Mouse (Mus musculus) spleen, postnatal 4 days (tissue): ENCODE data around the gene Hist1h2ae.

Experiments
- DNase-seq, 2 experiments: peaks; one replicate each; pipeline ENCODE4 v3.0.0; 2022; ENCODE audit warnings: low spot score in 2 of 2

The Hist1h2ae gene

DNA sequence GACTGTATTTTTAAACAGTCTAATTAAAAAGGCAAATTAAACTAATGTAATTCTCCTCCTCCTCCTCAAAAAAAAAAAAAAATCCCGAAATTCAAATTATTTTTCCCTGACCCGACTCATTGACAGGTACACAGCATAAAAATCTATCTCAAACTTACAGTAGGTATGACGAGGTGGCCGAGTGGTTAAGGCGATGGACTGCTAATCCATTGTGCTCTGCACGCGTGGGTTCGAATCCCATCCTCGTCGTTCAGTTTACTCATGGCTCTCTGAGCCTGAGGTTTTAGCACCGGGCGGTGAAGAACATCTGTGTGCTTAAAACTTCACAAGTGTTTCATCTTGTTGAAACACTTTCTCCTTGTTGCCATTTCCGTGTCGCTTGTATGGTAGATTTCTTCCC, 49.3 kb downstream of the Hist1h2ae start:
- peak; percentile 84 to 92 for DNase-seq
